Mouse (Mus musculus): Measurements from ENCODE around the gene Cntnap1. TPM values are rescaled to one million over a fixed set of nuclear protein-coding genes. Genes with fewer than 3 reads are reported as not detected.

Gene Cntnap1
- polyA plus RNA-seq (2015; fragmentation: Nextera tagmentation; extraction: Ambion mirVana) = 0.18 and 0.65 TPM in 2 replicates

DNA sequence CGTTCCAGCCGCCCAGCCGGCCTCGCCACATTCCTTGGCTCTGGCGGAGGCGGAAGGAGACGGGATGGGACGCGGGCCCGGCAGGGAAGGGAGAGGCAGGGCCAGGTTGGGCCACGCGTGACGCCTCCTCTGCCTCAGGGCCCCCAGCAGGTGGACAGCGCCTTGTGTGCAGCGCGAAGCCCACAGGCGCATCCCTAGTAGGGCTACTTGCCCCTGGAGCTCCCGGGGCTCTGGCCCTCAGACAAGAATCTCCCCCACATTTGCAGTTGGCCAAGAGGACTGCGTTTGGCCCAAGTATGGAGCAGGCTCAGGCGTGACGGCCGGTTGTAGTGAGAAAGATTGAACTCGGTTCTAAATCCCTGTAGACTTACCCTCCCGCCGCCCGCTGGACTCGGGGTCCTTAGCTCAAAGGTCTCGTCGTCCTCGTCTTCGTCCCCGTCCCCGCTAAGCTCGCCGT lies at the start of gene Cntnap1:
Cntnap1 (plus strand) TSS at position 170 of the 457 bp plus-strand sequence.

DNA sequence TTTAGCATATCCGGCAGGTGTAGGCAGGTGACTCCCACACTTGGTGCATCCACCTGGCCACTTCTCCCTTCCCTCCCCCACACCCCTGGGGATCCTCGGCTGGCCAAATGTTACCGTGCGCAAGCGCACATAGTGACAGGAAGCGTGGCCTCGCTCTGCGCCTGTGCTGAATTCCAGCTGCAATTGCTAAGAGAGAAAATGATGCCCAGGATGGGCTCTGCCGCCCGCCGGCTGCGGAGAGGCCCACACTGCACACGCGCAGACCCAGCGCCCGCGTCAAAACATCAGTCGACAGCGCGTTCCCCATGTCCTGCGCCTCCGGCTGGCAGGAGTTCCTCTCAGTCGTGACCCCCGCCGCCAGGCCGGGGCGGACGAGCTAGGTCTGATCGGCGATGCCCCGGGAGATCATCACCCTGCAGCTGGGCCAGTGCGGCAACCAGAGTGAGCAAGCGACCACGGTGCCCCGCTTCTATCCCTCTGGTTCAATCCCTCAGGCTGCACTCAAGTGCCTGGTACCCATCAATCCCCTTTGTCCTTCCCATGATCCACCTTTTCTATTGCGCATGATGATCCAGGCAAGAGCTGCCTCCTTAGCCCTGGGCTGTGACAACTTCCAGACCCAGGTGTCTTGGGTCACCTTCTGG lies 14.5 kb upstream of the Cntnap1 start, which contains the start of gene Tubg2:
Tubg2 (plus strand) TSS at position 180 of the 644 bp plus-strand sequence.

DNA sequence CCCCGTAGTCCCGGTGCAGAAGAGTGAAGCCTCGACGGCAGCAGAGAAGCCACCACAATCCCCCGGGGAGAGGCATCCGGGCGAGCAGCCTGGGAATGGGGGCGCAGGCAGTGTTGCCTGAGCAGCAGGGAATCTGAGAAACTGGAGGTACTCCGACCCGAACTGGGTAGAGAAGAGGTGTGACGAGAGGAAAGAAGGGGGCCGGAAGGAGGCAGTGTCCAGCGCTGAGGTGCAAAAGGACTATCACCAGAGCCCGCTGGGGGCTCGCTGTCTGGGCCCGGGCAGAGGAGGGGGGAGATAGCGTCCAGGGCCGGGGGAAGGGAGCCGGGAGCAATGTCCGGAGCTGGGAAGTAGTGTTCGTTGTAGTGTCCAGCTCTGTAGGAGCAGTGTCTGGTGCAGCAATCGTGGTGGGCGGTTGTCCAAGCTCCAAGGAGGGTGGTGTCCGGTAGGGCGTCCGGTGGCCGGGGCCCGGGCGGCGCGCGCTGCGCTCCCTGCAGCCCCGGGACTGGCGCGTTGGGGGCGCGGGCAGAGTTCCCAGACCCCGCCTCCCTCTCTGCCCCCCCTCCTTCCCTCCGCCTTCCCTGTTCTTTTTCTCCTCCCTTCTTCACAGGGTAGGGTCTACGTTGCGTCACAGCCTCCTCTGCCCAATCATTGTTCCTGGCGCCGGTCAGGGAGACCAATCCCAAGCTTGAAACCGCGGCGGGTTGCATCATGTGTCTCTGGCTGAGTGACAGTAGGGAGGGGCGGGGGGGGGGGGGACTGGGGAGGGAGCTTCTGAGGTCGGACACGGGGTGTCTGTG lies 688 bp downstream of the Cntnap1 start, which contains the start of gene Plekhh3:
Plekhh3 (minus strand) TSS at position 541 of the 800 bp plus-strand sequence.

DNA sequence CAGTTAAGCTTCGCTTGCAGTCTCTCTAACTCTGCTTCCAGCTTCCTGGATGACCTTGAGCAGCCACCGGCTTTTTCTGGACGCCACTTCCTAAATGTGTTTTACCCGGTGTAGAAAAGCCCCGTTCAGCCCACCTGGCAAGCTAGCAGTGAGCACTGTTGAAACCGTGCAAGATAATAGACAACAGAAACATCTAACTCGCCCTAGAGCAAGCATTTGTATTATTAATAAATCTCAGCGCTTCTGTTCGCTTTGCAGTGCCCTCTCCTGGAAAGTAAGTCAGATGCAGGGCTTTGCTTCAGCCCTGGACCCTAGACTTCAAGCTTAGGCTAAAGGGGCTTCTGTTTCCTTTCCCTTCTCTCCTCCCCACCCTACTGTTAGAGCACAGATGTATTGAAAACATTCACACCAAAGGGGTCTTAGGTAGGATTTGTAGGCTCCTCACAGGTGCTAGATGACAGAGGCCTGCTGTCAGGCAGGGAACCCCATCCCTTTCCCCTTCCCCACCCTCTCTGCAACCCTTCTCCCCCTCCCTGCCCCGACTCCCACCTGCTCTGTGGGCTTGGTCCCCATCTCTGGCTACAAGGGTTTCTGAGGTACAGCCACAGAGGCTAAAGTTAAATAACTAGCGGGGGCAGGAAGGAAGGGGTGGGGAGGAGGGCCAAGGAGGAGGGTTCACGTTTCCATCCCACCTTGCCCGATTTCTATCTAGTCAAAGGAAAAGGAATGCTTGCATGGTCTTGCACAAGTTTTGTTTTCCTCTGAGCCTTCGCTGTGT lies 4.7 kb downstream of the Cntnap1 start, which contains the start of gene Ccr10:
Ccr10 (minus strand) TSS at position 593 of the 778 bp plus-strand sequence.

DNA sequence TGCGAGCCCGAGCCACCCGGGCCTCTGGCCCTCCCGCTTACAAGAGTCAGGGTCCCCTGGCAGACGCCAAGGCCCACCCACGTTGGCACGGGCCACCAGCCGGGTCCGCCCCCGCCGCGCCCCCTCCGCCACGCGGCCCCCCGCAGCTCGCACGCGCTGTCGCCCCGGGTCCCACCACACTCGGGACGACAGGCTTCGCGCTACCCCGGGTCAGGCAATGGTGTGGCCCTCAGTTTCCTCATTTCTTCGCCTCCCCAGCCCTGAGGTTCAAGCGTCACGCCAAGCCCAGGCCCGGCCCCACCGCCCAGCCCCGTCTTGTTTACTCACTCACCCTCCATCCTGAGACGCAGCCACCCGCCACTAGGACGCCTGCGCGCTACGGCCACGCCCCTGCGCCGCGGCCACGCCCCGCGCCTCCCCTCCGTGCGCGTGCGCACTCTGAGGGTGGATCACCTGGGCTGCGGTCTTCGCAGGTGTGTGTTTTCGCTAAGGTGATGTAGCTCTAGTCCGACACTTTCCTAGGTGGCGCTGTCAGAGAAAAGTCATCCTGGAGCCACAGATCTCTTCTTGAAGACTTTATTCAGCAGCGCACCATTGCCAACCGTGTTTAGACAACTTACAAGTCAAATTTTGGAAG lies 55.9 kb downstream of the Cntnap1 start, which contains the start of gene Ezh1:
Ezh1 (minus strand) TSS at position 399 of the 637 bp plus-strand sequence.

Other genes starting within 250 kb of the Cntnap1 start
- 34.4 and 39.7 TPM in 2 replicates for gene Stat3, start 231.0 kb upstream of the Cntnap1 start, polyA plus RNA-seq (2015; fragmentation: Nextera tagmentation; extraction: Ambion mirVana)
- gene Cavin1, start 199.6 kb upstream of the Cntnap1 start, polyA plus RNA-seq (2015; fragmentation: Nextera tagmentation; extraction: Ambion mirVana) = 119 and 141 TPM in 2 replicates
- 47.9 and 54.7 TPM in 2 replicates for gene Atp6v0a1, start 161.1 kb upstream of the Cntnap1 start, polyA plus RNA-seq (2015; fragmentation: Nextera tagmentation; extraction: Ambion mirVana)
- gene Naglu, start 100.5 kb upstream of the Cntnap1 start, polyA plus RNA-seq (2015; fragmentation: Nextera tagmentation; extraction: Ambion mirVana) = 7.7 and 10.1 TPM in 2 replicates
- gene Hsd17b1, start 92.1 kb upstream of the Cntnap1 start, polyA plus RNA-seq (2015; fragmentation: Nextera tagmentation; extraction: Ambion mirVana) = 0.38 and 0.65 TPM in 2 replicates
- gene Coasy, start 88.0 kb upstream of the Cntnap1 start, polyA plus RNA-seq (2015; fragmentation: Nextera tagmentation; extraction: Ambion mirVana) = 19.0 and 20.6 TPM in 2 replicates
- 26.4 and 29.6 TPM in 2 replicates for gene Mlx, start 83.2 kb upstream of the Cntnap1 start, polyA plus RNA-seq (2015; fragmentation: Nextera tagmentation; extraction: Ambion mirVana)
- 24.3 and 24.8 TPM in 2 replicates for gene Psmc3ip, start 75.1 kb upstream of the Cntnap1 start, polyA plus RNA-seq (2015; fragmentation: Nextera tagmentation; extraction: Ambion mirVana)
- 11.8 and 12.3 TPM in 2 replicates for gene Retreg3, start 50.6 kb upstream of the Cntnap1 start, polyA plus RNA-seq (2015; fragmentation: Nextera tagmentation; extraction: Ambion mirVana)
- 33.1 and 39.4 TPM in 2 replicates for gene Tubg1, start 50.6 kb upstream of the Cntnap1 start, polyA plus RNA-seq (2015; fragmentation: Nextera tagmentation; extraction: Ambion mirVana)
- gene Tubg2, start 14.6 kb upstream of the Cntnap1 start, polyA plus RNA-seq (2015; fragmentation: Nextera tagmentation; extraction: Ambion mirVana) = 0.66 and 1.2 TPM in 2 replicates
- gene Plekhh3, start 828 bp downstream of the Cntnap1 start, polyA plus RNA-seq (2015; fragmentation: Nextera tagmentation; extraction: Ambion mirVana) = 2.9 and 4.0 TPM in 2 replicates
- 0.15 and 0.16 TPM in 2 replicates for gene Ccr10, start 4.9 kb downstream of the Cntnap1 start, polyA plus RNA-seq (2015; fragmentation: Nextera tagmentation; extraction: Ambion mirVana)
- 9.0 and 10.7 TPM in 2 replicates for gene Ezh1, start 55.9 kb downstream of the Cntnap1 start, polyA plus RNA-seq (2015; fragmentation: Nextera tagmentation; extraction: Ambion mirVana)
- 77.1 and 98.8 TPM in 2 replicates for gene Ramp2, start 75.5 kb downstream of the Cntnap1 start, polyA plus RNA-seq (2015; fragmentation: Nextera tagmentation; extraction: Ambion mirVana)
- gene Vps25, start 83.2 kb downstream of the Cntnap1 start, polyA plus RNA-seq (2015; fragmentation: Nextera tagmentation; extraction: Ambion mirVana) = 92.3 and 92.9 TPM in 2 replicates
- gene Wnk4, start 90.0 kb downstream of the Cntnap1 start, polyA plus RNA-seq (2015; fragmentation: Nextera tagmentation; extraction: Ambion mirVana) = 4.0 and 5.7 TPM in 2 replicates
- gene Cntd1, start 108.5 kb downstream of the Cntnap1 start, polyA plus RNA-seq (2015; fragmentation: Nextera tagmentation; extraction: Ambion mirVana) = 0.61 and 0.88 TPM in 2 replicates
- gene Coa3, start 108.6 kb downstream of the Cntnap1 start, polyA plus RNA-seq (2015; fragmentation: Nextera tagmentation; extraction: Ambion mirVana) = 103 and 105 TPM in 2 replicates
- 104 and 112 TPM in 2 replicates for gene Becn1, start 131.8 kb downstream of the Cntnap1 start, polyA plus RNA-seq (2015; fragmentation: Nextera tagmentation; extraction: Ambion mirVana)
- 134 and 137 TPM in 2 replicates for gene Psme3, start 145.7 kb downstream of the Cntnap1 start, polyA plus RNA-seq (2015; fragmentation: Nextera tagmentation; extraction: Ambion mirVana)
- 1.8 and 2.0 TPM in 2 replicates for gene Aoc2, start 154.5 kb downstream of the Cntnap1 start, polyA plus RNA-seq (2015; fragmentation: Nextera tagmentation; extraction: Ambion mirVana)
- gene Aoc3, start 160.1 kb downstream of the Cntnap1 start, polyA plus RNA-seq (2015; fragmentation: Nextera tagmentation; extraction: Ambion mirVana) = 0.78 and 0.86 TPM in 2 replicates
- 0.06 TPM in 1 of 2 replicates, not detected in the other for gene G6pc, start 197.0 kb downstream of the Cntnap1 start, polyA plus RNA-seq (2015; fragmentation: Nextera tagmentation; extraction: Ambion mirVana)
- 43.7 and 47.7 TPM in 2 replicates for gene Aarsd1, start 247.1 kb downstream of the Cntnap1 start, polyA plus RNA-seq (2015; fragmentation: Nextera tagmentation; extraction: Ambion mirVana)